Mouse (Mus musculus) naive thymus-derived CD4-positive, alpha-beta T cell, adult 5 months (primary cell): ENCODE data around the gene Zfp260. TPM values are rescaled to one million over a fixed set of nuclear protein-coding genes. Genes with fewer than 3 reads are reported as not detected.

Experiments used
- polyA plus RNA-seq: library from polyadenylated mRNA; unstranded; fragments of 100-300 nt; shearing (Covaris generic); gene quantifications from one replicate; pipeline ENCODE4 v1.2.1, GENCODE M21; 2017

The Zfp260 gene
- 54.9 TPM for polyA plus RNA-seq

GRCm38 (mm10) chr7:30094646-30095429 is at the start of gene Zfp260:
Zfp260 (plus strand) TSS chr7:30094777.

DNA sequence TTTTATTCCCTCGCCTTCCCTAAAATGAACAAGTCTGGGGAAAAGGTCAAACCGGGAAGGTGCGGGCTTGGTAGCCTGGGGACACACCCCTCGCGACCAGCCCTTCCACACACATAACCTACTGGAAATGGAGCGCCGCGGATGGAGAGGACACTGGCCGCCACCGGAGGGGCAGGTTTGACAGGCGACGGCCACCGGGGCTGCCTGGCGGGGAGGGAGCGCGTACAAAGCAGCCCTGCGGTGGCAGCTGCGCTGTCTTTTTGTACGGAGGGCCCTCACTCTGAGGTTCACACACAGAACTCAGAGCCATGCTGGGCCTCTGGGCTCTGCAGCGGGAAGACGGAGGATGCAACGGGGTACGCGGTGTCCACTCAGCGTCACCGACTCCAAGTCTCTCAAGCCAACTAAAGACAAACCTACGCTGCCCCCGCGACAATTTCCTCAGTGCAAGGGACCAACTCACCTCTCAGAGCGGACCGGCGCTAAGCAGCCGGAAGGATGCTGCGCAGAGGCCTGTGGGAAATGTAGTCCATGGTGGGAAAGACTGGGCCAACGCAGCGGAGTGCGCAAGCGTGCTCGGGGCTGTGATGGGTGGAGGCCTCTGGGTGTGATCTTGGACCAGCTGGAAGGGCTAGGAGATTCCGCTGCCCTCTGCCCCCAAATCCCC is 43.6 kb upstream of the Zfp260 start, which contains the start of gene Zfp14:
Gene Zfp14 (minus strand): TSS at position 499 of the 667 bp plus-strand sequence.

DNA sequence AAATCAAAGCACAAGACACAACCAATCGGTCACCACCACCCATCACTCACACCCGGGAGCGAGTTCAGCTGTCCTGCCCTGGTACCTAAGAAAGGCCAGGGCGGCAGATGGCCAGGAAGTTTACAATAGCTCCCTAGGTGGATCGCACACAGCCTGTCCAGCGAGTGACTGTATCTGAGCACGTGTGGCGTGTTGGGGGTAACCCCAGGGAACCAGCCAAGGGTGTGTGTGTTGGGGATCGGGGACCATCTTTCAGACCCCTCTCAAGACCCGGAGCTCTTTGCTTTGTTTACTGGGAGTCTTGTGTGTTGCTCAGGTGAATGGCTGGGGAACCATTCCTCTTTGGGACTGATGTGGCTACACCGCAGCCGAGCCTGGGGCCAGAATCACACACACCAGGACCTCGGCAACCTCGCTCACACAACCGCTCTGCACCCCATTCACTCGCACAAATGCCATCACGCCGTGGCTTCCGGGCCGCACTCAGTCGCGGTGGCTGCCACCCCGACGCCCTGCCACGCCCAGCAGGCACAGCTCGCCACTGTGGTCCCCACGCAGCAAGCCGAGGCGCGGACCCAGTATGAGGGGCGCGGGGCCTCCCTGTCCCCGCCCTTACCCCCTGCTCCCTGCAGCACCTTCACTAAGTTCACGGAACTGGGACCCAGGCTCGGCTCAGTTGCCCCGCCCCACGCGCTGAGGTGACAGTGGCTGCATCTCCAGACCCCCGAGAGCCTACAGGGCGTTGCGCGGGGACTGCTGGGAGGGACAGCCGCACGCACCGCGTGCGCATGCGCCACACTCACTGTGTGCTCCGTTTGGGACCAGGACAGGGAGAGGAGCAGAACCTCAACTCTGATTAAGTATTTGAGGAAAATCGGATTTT is 22.2 kb upstream of the Zfp260 start, which contains the start of gene Zfp82:
Gene Zfp82 (minus strand): TSS at position 755 of the 883 bp plus-strand sequence.

DNA sequence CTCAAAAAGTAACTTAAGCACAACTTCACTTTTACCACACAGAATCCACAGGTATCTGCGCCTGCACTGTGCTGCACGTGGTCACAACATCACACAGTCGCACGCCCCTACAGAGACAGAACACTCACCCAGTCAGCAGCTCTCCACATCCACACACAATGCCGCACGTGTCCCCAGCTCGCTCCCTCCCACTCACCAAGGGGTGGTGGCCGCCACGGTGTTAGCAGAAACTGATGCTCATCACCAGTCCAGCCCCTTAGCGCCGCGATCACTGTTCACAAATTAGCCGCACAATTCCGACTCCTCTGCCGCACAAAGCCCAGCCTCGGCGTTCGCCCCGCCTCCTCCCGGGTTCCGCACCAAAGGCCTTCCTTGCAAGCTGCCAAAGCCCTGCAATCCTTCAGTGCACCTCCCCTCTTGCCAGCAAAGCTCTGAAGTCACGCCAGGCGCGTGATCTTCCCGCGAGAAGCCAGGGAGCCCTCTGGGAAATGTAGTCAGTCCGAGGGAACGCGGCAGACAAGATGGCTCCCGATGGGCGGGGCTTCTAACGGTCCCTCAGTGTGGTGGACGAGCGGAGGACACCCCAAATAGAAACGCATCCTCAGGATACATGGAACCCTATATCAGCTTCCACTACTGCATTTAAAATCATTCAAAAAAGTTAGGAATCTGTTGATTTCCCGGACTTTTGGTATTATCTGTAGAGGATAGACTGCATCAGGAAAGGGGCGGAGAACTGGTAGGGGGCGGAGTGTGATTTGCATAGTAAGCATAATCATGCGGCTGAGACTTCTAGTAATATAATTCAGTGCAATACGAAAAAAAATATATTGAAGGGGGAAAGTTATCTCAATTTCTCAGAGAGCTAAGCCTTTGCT is 4.2 kb upstream of the Zfp260 start, which contains the start of the genes Gm26920 and Zfp566:
Gene Gm26920 (minus strand): TSS at position 319 of the 878 bp plus-strand sequence.
Gene Zfp566 (minus strand): TSS at position 436 of the 878 bp plus-strand sequence.

GRCm38 (mm10) chr7:30121308-30122187 is 27.0 kb downstream of the Zfp260 start, which contains the start of gene Zfp382:
Zfp382 (plus strand) TSS chr7:30121942.

Other genes starting within 250 kb of the Zfp260 start
- gene Zfp940, start 241.1 kb upstream of the Zfp260 start, polyA plus RNA-seq = 4.3 TPM
- gene Zfp420, start 234.8 kb upstream of the Zfp260 start, polyA plus RNA-seq = 12.1 TPM
- 2.4 TPM for gene Zfp27, start 188.2 kb upstream of the Zfp260 start, polyA plus RNA-seq
- gene Zfp383, start 186.6 kb upstream of the Zfp260 start, polyA plus RNA-seq = 1.00 TPM
- 6.7 TPM for gene Zfp74, start 140.7 kb upstream of the Zfp260 start, polyA plus RNA-seq
- gene Zfp568, start 110.8 kb upstream of the Zfp260 start, polyA plus RNA-seq = 8.8 TPM
- 2.0 TPM for gene Zfp14, start 43.4 kb upstream of the Zfp260 start, polyA plus RNA-seq
- gene Zfp82, start 21.9 kb upstream of the Zfp260 start, polyA plus RNA-seq = 7.3 TPM
- not detected for gene Gm26920, start 4.4 kb upstream of the Zfp260 start, polyA plus RNA-seq
- gene Zfp566, start 4.2 kb upstream of the Zfp260 start, polyA plus RNA-seq = 7.2 TPM
- gene Zfp382, start 27.2 kb downstream of the Zfp260 start, polyA plus RNA-seq = 9.6 TPM
- 49.7 TPM for gene Zfp146, start 75.0 kb downstream of the Zfp260 start, polyA plus RNA-seq
- gene Cox7a1, start 89.4 kb downstream of the Zfp260 start, polyA plus RNA-seq = not detected
- 52.2 TPM for gene Capns1, start 104.0 kb downstream of the Zfp260 start, polyA plus RNA-seq
- gene Polr2i, start 137.2 kb downstream of the Zfp260 start, polyA plus RNA-seq = 27.8 TPM
- 34.7 TPM for gene Tbcb, start 137.5 kb downstream of the Zfp260 start, polyA plus RNA-seq
- not detected for gene Ovol3, start 140.9 kb downstream of the Zfp260 start, polyA plus RNA-seq
- 1.0 TPM for gene Thap8, start 185.3 kb downstream of the Zfp260 start, polyA plus RNA-seq
- gene Wdr62, start 185.6 kb downstream of the Zfp260 start, polyA plus RNA-seq = 5.2 TPM
- gene Clip3, start 197.0 kb downstream of the Zfp260 start, polyA plus RNA-seq = not detected
- gene Alkbh6, start 213.9 kb downstream of the Zfp260 start, polyA plus RNA-seq = 92.8 TPM
- gene Syne4, start 220.0 kb downstream of the Zfp260 start, polyA plus RNA-seq = 6.1 TPM
- not detected for gene E130208F15Rik, start 227.0 kb downstream of the Zfp260 start, polyA plus RNA-seq
- gene Sdhaf1, start 229.1 kb downstream of the Zfp260 start, polyA plus RNA-seq = 24.2 TPM